20 mouse cellular contexts compared by ENCODE assay signal in the genomic region with DNA sequence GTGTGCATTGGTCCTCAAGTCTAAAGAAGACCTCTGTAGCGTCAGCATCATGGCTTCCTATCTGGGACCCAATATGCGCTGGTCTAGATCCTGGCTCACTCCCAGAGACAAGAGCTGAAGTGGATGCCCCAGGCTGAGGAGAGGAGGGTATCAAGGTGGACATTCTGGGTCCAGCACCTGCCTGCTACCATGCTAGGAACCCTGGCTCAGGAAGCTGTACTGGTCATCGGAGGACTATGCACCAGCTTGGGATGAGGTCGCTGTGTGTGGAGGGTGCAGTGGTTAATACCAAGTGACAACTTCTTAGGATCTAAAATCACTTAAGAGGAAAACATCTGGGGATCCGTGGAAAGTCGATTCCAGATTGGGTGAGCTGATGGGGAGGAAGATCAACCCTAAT. TPM values are rescaled to one million over a fixed set of nuclear protein-coding genes. Genes with fewer than 3 reads are reported as not detected.
"Had no signal": no experiment of that assay in that cellular context is flagged by ENCODE, and none has a peak within 500 bp of the region (broad histone marks: within the 10 kb centered on the region; RNA-seq: fewer than 3 reads in every experiment).

No protein-coding gene starts in this region.

- DNase-seq: retina, postnatal 1 day; right cerebral cortex, adult 18-20 months; right cerebral cortex, postnatal 14 days; right cerebral cortex, postnatal 25 days; right cerebral cortex, postnatal 4 days; spleen, adult 18-20 months; thymus, adult 18-20 months; thymus, adult 2 months; thymus, postnatal 14 days; thymus, postnatal 25 days; thymus, postnatal 36 days; thymus, postnatal 4 days had no signal

- H3K36me3 ChIP-seq: neural tube, embryonic 13.5 days; neural tube, embryonic 15.5 days; stomach, embryonic 15.5 days had no signal

- H3K27ac ChIP-seq: neural tube, embryonic 13.5 days; neural tube, embryonic 15.5 days; stomach, embryonic 15.5 days; stomach, postnatal 0 days had no signal

- H3K4me2 ChIP-seq: neural tube, embryonic 13.5 days; neural tube, embryonic 15.5 days; stomach, embryonic 15.5 days had no signal

- H3K4me3 ChIP-seq: neural tube, embryonic 13.5 days; neural tube, embryonic 15.5 days; stomach, embryonic 15.5 days had no signal

- H3K27me3 ChIP-seq: neural tube, embryonic 15.5 days; stomach, embryonic 15.5 days had no signal

- H3K9ac ChIP-seq: neural tube, embryonic 13.5 days; neural tube, embryonic 15.5 days; stomach, embryonic 15.5 days had no signal

- H3K9me3 ChIP-seq: neural tube, embryonic 13.5 days; neural tube, embryonic 15.5 days; stomach, embryonic 15.5 days had no signal

RNA-seq across cellular contexts. Expression of a gene that starts 46.8 kb away (rescaled TPM):
- total RNA-seq: neutrophil, adult 5-6 weeks had no signal
- polyA plus RNA-seq: neural tube, embryonic 13.5 days; neural tube, embryonic 15.5 days; small intestine, adult 2 months; stomach, embryonic 14.5 days; stomach, embryonic 15.5 days; stomach, embryonic 16.5 days; stomach, postnatal 0 days had no signal
